Mouse (Mus musculus) ES-Bruce4 (cell line): ENCODE results near the gene Zfp74. TPM values are rescaled to one million over a fixed set of nuclear protein-coding genes. Genes with fewer than 3 reads are reported as not detected.
"Not testable (repeated sequence)": the region's sequence is repeated elsewhere in the genome, so short reads cannot be mapped to it uniquely, and the experiment has no call there.

ENCODE experiments used
- H3K27ac ChIP-seq: 2 replicates; pipeline ENCODE4 v1.5.1; 2012; ENCODE audit warnings: low read length, inconsistent platforms; ENCODE audit not compliant: insufficient read depth
- H3K27me3 ChIP-seq: 2 replicates; pipeline ENCODE4 v1.6.1; 2012; ENCODE audit warnings: mild to moderate bottlenecking, low read length, inconsistent platforms; ENCODE audit not compliant: control insufficient read depth, poor library complexity, insufficient read depth, severe bottlenecking
- H3K36me3 ChIP-seq: 2 replicates; pipeline ENCODE4 v1.6.1; 2012; ENCODE audit warnings: inconsistent platforms, mild to moderate bottlenecking, low read length, moderate library complexity; ENCODE audit not compliant: control insufficient read depth, poor library complexity, insufficient read depth, severe bottlenecking
- H3K4me1 ChIP-seq: one replicate; pipeline ENCODE4 v1.8.1; 2011; ENCODE audit warnings: low read length; ENCODE audit not compliant: control insufficient read depth, insufficient read depth
- H3K4me3 ChIP-seq: 2 replicates; pipeline ENCODE4 v1.5.1; 2011; ENCODE audit warnings: low read depth, mild to moderate bottlenecking, low read length
- H3K9ac ChIP-seq: 2 replicates; pipeline ENCODE4 v1.6.1; 2012; ENCODE audit warnings: low read depth, mild to moderate bottlenecking, inconsistent platforms; ENCODE audit not compliant: poor library complexity, severe bottlenecking
- H3K9me3 ChIP-seq: replicated peaks from 2 replicates; pipeline ENCODE4 v1.6.1; 2012; ENCODE audit warnings: mild to moderate bottlenecking, low read length, inconsistent platforms; ENCODE audit not compliant: control insufficient read depth, poor library complexity, insufficient read depth, severe bottlenecking
- CTCF ChIP-seq: IDR thresholded peaks from one replicate; pipeline ENCODE4 v1.8.1; 2011; ENCODE audit warnings: low read depth, low read length
- EP300 ChIP-seq: IDR thresholded peaks from 2 replicates; pipeline ENCODE4 v1.6.1; 2011; ENCODE audit warnings: low read depth, low read length; ENCODE audit not compliant: insufficient read depth
- POLR2A ChIP-seq: IDR thresholded peaks from one replicate; pipeline ENCODE4 v1.8.1; 2011; ENCODE audit warnings: low read length; ENCODE audit not compliant: insufficient read depth
- polyA plus RNA-seq: library from polyadenylated mRNA; stranded (reverse); fragments of >200 nt; gene quantifications from 2 replicates; pipeline ENCODE4 v1.2.4, GENCODE M21; 2011; ENCODE audit warnings: low read depth; ENCODE audit not compliant: missing spikeins, insufficient read depth, insufficient read length

Gene Zfp74
- polyA plus RNA-seq, 1 experiment = 19.7 TPM

- peaks cover 13% of the 10 kb centered on the region for H3K36me3 ChIP-seq
- peak overlapping the region; percentile 42; the same call in 1 of the 2 replicates for H3K4me3 ChIP-seq
Observed at GRCm38 (mm10) chr7:29981860-29982259, 28.0 kb upstream of the Zfp74 start.

GRCm38 (mm10) chr7:29981455-29981854, 27.6 kb upstream of the Zfp74 start:
- Histone ChIP-seq H3K9ac (peak overlapping the region; percentile 93), H3K4me1 (no peaks in the 10 kb centered on the region), H3K9me3 (peaks cover 22% of the 10 kb centered on the region), H3K4me3 (0 out of 2 replicates have a peak overlapping the region, but pooled peaks have one; percentile 42), H3K27ac (peak overlapping the region; percentile 100), H3K36me3 (peaks cover 11% of the 10 kb centered on the region), H3K27me3 (no peaks in the 10 kb centered on the region)
- TF ChIP-seq CTCF (peak; percentile 32), POLR2A (no peak), EP300 (no peak)

More at GRCm38 (mm10) chr7:29981860-29982259, 28.0 kb upstream of the Zfp74 start:
- Histone ChIP-seq H3K27me3 (no peaks in the 10 kb centered on the region), H3K9ac (peak overlapping the region; percentile 93), H3K9me3 (peaks cover 22% of the 10 kb centered on the region), H3K27ac (peak overlapping the region; percentile 100), H3K4me1 (no peaks in the 10 kb centered on the region)
- TF ChIP-seq CTCF (no peak), EP300 (peak; percentile 92), POLR2A (no peak)

- TF ChIP-seq CTCF (no peak), POLR2A (no peak), EP300 (no peak)
- Histone ChIP-seq H3K9ac (peak overlapping the region; percentile 45), H3K4me1 (no peaks in the 10 kb centered on the region), H3K27me3 (no peaks in the 10 kb centered on the region), H3K27ac (peak overlapping the region; percentile 100), H3K9me3 (peaks cover 22% of the 10 kb centered on the region), H3K36me3 (peaks cover 5% of the 10 kb centered on the region), H3K4me3 (no peak overlapping the region)
Observed at GRCm38 (mm10) chr7:29980761-29981160, 26.9 kb upstream of the Zfp74 start.

- Histone ChIP-seq H3K9ac (no peak overlapping the region), H3K27ac (no peak overlapping the region), H3K4me1 (peaks cover 1% of the 10 kb centered on the region), H3K27me3 (no peaks in the 10 kb centered on the region), H3K36me3 (no peaks in the 10 kb centered on the region), H3K9me3 (peaks cover 6% of the 10 kb centered on the region), H3K4me3 (no peak overlapping the region)
- TF ChIP-seq POLR2A (no peak), EP300 (no peak), CTCF (no peak)
Observed at GRCm38 (mm10) chr7:29970686-29971085, 16.8 kb upstream of the Zfp74 start.

GRCm38 (mm10) chr7:29965115-29965810, 11.4 kb upstream of the Zfp74 start:
- not testable (repeated sequence) for H3K4me1 ChIP-seq, H3K36me3 ChIP-seq

GRCm38 (mm10) chr7:29959004-29959403, 5.1 kb upstream of the Zfp74 start:
- no peaks in the 10 kb centered on the region for H3K27me3 ChIP-seq
- no peak overlapping the region for H3K27ac ChIP-seq
- no peak overlapping the region for H3K9ac ChIP-seq
- H3K4me1 ChIP-seq = no peaks in the 10 kb centered on the region
- peaks cover 2% of the 10 kb centered on the region; the same call in 1 of the 2 replicates for H3K9me3 ChIP-seq
- peak; percentile 29 for TF ChIP-seq CTCF
- no peak for TF ChIP-seq EP300
- TF ChIP-seq POLR2A = no peak
- H3K36me3 ChIP-seq = no peaks in the 10 kb centered on the region
- H3K4me3 ChIP-seq = no peak overlapping the region

More at GRCm38 (mm10) chr7:29965115-29965810, 11.4 kb upstream of the Zfp74 start:
- not testable (repeated sequence) for H3K9me3 ChIP-seq, H3K27me3 ChIP-seq, H3K27ac ChIP-seq
- Histone ChIP-seq H3K9ac (peak overlapping the region; percentile 52), H3K4me3 (peak overlapping the region; percentile 45; the same call in 1 of the 2 replicates)
